Mouse (Mus musculus) megakaryocyte-erythroid progenitor cell, adult 5-6 weeks (primary cell): ENCODE measurements around the gene Nrf1. TPM values are rescaled to one million over a fixed set of nuclear protein-coding genes. Genes with fewer than 3 reads are reported as not detected.

Experiments used
- ATAC-seq: replicated peaks from 2 replicates; pipeline ENCODE4 v1.8.0; 2016; ENCODE audit warnings: mild to moderate bottlenecking, inconsistent platforms; ENCODE audit not compliant: severe bottlenecking, poor library complexity, low FRiP score, low TSS enrichment
- total RNA-seq, 2 experiments: library from RNA; stranded (forward) in 1 of 2; stranded (reverse) in 1 of 2; fragments of 200-1000, 215-1000 nt in 1 of 2; fragments of >200 nt in 1 of 2; fragmentation: Nextera tagmentation in 1 of 2; gene quantifications; 2 replicates each; pipeline ENCODE4 v1.2.3; 2014 to 2017

The Nrf1 gene
- total RNA-seq (2014; fragmentation: Nextera tagmentation) (75.5 and 77.6 TPM in 2 replicates), total RNA-seq (2017) (58.9 and 85.1 TPM in 2 replicates)

GRCm38 (mm10) chr6:30047271-30048162, at the start of gene Nrf1:
TSS of gene Nrf1 (plus strand) at chr6:30047988.
- peak; percentile 88 for ATAC-seq

GRCm38 (mm10) chr6:29998140-29998539, 49.6 kb upstream of the Nrf1 start:
- ATAC-seq, result no peak

- ATAC-seq, result no peak
Observed at GRCm38 (mm10) chr6:29998771-29999170, 49.0 kb upstream of the Nrf1 start.

- no peak for ATAC-seq
Observed at GRCm38 (mm10) chr6:30002628-30003027, 45.2 kb upstream of the Nrf1 start.

GRCm38 (mm10) chr6:30005851-30006250, 41.9 kb upstream of the Nrf1 start:
- no peak for ATAC-seq

GRCm38 (mm10) chr6:30009204-30009603, 38.6 kb upstream of the Nrf1 start:
- ATAC-seq, result no peak

- ATAC-seq, result peak; percentile 45
Observed at GRCm38 (mm10) chr6:30013520-30013919, 34.3 kb upstream of the Nrf1 start.

GRCm38 (mm10) chr6:30014187-30014864, 33.5 kb upstream of the Nrf1 start:
- ATAC-seq, result peak; percentile 80

GRCm38 (mm10) chr6:30021241-30021640, 26.5 kb upstream of the Nrf1 start:
- no peak for ATAC-seq

GRCm38 (mm10) chr6:30021656-30022055, 26.1 kb upstream of the Nrf1 start:
- no peak for ATAC-seq

GRCm38 (mm10) chr6:30026799-30027198, 21.0 kb upstream of the Nrf1 start:
- ATAC-seq, result no peak

- no peak for ATAC-seq
Observed at GRCm38 (mm10) chr6:30028358-30028757, 19.4 kb upstream of the Nrf1 start.

- ATAC-seq, result no peak
Observed at GRCm38 (mm10) chr6:30035112-30035511, 12.7 kb upstream of the Nrf1 start.

- ATAC-seq, result no peak
Observed at GRCm38 (mm10) chr6:30041498-30041897, 6.3 kb upstream of the Nrf1 start.

GRCm38 (mm10) chr6:30042483-30042882, 5.3 kb upstream of the Nrf1 start:
- ATAC-seq, result no peak

GRCm38 (mm10) chr6:30048163-30048500, 344 bp downstream of the Nrf1 start:
- no peak for ATAC-seq

GRCm38 (mm10) chr6:30048501-30049353, 939 bp downstream of the Nrf1 start:
- ATAC-seq, result peak; percentile 33; the same call in 1 of the 2 replicates

- ATAC-seq, result no peak
Observed at GRCm38 (mm10) chr6:30053116-30053515, 5.3 kb downstream of the Nrf1 start.

GRCm38 (mm10) chr6:30062544-30062943, 14.8 kb downstream of the Nrf1 start:
- no peak for ATAC-seq

GRCm38 (mm10) chr6:30065369-30065768, 17.6 kb downstream of the Nrf1 start:
- ATAC-seq, result no peak
